Mouse (Mus musculus) urinary bladder, postnatal 4 days (tissue): Measurements from ENCODE around the gene Bdh2.

Experiments
- DNase-seq, 2 experiments: peaks; one replicate each; pipeline ENCODE4 v3.0.0; 2021 to 2022; ENCODE audit warnings: low spot score in 2 of 2

Bdh2 gene

DNA sequence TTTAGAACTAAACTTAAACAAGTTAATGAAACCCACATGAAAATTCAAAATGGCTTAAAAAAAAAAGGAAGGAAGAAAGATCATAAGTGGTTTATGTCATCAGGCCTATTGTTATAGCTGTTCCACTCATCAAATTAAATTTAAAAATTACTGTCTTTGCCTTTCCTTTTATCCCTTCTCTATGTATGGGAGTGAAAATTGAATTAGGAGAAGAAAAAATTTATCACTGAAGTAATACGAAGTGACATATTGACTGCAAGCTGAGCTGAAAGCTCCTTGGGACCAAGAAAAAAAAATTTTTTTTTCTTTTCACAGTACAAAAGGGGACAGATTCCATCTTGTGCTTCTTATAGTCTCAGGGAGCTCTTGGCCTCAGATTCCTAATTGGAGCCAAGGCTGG is 14.5 kb downstream of the Bdh2 start:
- DNase-seq, result no peak

DNA sequence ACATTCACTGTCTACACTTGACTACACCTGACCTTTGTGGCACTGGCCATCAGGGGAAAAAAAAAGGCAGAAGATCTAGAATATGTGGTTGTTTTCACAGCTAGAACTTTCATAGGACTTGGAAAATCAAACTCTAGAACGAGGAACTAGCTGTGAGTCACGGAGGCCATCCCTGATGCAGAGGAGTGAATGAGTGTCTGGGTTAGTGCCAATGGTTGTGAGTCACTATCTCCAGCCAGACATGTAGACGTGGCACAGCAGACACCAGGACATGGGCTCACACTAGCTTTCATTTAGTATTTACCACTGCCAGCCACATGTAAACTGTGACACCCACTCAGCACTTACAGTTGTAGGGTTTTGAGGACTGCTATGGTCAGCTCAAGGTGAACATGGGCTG is 17.5 kb downstream of the Bdh2 start:
- DNase-seq, result no peak

DNA sequence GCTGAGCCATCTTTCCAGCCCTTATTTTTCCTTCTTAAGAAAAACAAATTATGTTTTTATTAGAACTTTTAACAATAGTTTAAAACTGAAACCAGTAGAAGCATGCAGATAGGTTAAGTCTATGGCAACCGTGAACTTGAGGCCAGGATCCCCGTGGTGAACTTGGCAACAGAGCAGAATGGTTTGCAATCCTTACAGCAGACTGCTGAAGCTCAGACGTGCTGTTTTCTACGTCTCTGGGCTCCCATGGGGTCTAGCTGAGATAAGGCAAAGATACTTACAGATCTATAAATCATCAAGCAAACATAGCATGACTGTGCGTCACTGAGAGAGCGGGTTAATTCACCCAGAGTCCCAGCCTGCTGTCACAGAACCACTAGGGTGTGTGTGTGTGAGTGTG is 19.1 kb downstream of the Bdh2 start:
- no peak for DNase-seq

DNA sequence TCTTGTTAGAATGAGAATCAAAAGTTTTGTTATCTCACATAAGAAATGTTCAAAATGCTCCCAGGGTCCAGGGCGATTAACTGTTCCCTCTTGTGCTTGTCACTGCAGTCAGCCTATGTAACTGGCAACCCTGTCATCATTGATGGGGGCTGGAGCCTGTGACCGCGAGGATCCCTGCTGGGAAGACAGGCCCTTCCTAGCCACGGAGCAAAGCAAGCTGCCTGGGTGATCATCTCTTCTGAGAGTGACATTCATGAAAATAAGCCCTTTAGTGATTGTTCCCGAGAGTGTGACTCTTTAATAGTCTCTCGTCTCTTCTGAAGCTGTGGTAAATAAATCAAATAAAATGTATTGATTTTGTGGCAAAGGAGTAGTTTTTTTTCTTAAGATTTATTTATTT is 23.0 kb downstream of the Bdh2 start:
- no peak for DNase-seq

DNA sequence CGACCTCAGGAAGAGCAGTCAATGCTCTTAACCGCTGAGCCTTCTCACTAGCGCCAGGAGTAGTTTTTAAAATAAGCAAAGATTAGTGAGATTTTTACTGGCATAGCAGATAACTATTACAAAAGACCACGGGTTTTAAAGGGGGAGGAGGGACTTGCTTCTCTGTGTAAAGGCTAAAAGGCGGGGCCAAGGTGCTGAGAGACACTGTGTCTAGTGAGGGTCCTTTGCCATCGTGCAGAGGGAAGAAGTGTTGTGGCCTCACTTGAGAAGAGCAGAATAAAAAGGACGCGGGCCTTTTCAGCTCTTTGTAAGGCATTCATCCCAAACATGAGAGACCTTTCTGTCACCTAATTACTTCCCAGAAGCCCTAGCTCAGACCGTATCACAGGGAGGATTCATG is 23.5 kb downstream of the Bdh2 start:
- DNase-seq, result no peak

DNA sequence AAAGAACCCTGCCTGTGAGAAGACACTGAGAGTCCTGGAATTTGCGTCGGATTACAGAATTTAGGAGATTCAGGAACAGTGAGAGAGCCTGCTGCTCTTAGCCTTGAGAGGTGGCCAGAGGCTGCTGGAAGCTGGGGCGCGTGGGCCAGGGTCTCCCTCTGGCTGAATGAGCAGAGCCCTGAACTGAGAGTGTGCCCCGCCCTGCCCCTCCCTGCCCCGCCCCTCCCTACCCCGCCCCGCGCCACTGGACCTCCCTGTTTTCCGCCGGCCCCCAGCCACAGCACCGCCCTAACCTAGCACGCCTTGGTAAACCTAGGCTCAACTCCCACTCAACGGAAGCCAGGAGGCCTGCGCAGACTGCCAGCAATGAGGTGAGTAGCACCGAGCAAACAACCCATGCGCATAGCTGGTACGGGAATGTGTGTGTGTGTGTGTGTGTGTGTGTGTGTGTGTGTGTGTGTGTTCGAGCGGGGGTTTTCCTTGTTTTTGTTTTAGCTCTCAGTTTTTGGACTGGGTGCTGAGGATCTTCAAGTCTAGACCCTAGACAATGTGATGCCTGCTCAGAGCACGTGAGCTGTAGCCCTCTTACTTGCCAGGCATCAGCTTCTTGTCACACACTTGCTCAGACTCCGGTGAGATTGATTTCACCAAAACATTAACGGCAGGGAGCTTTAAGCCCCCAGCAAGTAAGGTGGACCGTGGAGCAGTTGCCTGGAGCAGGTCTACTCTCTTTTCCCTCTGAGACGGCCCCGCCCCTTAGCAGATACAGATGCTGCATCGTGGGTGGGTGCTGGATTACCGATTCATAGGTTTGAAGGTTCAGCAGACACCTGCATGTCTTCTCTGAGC is 26.6 kb downstream of the Bdh2 start, which contains the start of gene Slc9b2:
Gene Slc9b2, plus strand, starts transcription at position 290 of the 849 bp plus-strand sequence.
- peak in 1 of 2 experiments; percentile 19 for DNase-seq

DNA sequence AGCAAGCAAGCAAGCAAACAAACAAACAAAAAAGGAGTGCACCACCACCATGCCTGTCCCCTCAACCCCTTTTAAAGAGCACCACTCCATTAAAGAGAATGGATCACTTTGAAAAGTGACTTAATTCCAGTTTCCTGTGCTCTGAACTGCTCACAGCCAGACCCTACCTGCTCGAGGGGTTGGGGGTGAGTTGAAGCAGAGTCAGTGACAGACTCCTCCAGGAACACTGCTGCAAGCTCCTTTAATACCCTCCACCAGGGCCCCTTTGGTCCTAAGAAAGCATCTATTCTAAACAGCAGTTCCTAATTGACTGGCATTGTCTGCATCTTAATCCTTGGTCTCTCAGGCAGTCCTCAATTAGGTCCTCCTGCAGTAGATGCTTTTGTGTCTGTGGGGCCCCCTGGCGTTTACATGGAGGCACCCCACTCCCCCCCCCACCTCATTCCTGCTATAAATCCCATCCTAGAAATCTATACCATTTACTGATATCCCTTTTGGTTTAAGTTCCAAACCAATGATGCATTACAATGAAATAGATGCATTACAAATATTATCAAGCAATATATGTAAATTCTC is 32.0 kb downstream of the Bdh2 start:
- no peak for DNase-seq

DNA sequence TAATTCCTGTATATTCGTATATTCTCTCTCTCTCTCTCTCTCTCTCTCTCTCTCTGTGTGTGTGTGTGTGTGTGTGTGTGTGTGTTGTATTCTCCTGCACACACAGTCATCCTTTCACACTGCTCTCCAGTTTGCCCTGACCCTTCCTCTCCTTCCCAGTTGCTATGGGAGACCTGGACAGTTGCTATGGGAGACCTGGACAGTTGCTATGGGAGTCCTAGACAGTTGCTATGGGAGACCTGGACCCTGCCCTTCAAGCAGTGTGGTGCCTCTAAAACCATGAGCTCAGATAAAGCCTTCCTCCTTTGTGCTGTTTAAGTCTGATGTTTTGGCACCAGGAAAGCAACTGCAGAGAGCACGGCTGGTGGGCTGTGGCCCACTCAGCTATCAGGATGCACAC is 32.7 kb downstream of the Bdh2 start:
- DNase-seq, result no peak

DNA sequence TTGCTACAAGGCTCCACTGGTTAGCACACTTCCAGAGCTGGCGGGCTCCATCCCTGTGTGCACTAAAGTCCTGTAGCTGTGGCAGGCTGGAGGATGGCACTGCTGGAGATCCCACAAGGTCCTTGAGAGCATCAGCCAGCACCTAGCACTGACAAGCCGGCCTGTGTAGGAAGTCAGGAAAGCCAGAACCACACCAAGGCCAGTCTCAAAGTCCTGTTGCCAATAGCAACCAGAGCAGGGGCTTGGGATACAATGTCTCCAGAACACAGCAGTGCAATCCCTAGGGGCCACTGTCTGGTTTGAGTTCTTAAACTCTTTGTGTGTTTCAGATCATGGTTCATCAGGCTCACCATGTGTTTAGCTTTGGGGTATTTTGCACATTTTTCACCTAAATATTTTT is 33.8 kb downstream of the Bdh2 start:
- DNase-seq, result no peak

DNA sequence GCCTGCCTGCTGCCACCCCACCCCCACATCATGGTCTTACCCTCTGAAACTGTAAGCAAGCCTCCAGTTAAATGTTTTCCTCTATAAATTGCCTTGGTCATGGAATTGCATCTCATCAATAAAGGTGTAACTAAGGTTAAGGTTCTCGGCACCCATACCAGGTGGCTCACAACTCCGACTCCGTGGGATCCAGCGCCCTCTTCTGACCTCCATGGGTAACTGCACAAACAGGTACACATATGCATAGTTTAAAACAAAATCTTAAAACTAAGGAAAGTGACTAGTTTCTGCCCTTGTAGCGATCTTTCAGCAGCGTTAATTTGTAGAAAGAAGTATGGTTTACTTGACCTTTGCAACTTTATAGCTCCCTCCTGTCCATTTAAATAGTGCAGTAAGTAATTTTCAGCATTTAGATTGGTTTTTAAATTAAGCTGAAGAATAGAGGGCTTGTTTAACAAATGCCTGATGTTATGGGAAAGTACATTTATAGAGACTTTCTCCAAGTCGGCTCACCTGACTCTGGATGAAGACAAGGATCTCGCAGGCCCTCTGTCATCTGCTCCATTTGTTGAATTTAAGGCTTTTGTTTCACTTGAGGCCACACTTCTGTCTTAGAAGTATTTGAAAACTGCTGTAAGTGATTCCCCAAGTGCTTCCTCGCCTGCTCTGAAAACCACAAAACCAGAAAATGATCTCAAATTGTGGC is 34.9 kb downstream of the Bdh2 start:
- no peak for DNase-seq

DNA sequence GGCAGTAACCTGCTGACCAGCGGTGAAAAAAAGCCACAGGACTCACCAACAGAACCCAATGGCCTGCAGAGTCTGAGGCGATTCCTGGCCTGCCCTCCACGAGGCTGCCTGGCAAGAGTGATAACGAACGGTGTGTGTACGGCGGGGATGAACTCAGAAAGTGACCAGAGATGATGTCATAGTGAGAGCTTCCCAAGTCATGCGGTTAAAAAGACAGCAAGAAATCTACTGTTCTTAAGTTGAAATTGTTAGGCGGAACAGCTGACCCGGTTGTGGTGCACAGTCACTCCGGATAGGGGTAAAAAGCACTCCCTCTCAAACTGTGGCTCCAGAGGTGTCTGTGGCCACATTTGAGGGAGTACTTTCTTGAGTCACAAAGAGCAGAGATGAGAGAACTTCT is 37.3 kb downstream of the Bdh2 start:
- DNase-seq, result no peak

DNA sequence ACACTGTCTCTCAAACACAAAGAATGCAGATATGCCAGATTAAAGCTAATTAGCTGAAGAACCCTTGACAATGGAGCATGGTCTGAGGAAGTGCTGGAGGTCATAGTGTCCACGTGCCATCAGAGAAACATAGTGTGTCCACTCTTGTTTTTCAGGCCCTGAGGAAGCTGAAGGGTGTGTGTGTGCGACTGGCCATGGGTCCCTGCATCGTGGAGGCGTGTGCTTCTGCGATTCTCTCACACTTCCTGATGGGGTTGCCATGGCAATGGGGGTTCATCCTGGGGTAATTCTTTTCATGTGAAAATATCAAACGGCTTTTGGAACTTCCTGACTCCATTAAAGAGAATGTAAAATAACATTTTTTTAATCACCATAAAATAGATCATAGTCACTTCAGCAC is 43.3 kb downstream of the Bdh2 start:
- DNase-seq, result no peak

DNA sequence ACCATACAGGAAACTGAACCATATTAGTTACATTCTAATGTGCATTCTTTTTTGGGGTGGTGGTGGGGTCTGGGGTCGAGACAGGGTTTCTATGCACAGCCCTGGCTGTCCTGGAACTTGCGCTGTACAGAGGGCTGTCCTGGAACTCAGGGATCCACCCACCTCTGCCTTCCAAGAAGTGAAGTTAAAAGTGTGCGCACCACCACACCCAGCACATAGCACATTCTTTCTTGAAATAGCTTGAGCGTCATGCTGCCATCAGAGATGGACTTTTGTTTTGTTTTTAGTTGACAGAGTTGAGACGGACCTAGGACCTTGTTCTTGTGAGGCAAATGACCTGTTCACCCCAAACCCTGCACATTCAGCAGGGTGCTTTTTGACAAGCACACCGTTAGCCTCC is 46.2 kb downstream of the Bdh2 start:
- no peak for DNase-seq

DNA sequence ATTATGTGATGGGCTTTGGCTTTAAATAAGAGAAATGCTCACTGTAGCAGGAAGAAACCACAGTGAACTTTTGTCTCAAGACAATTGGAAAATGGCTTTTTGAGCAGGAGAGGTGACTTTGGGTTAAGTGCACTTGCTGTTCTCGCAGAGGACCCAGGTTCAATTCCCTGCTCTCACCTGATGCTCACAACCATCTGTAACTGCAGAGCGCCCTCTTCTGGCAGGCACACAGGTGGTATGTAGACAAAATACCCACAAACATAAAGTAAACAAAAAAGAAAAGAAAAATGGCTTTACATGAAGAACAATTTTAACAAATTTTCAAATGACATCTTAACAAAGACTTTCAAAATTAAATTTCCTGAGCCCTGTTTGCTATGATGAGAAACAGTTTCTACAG is 46.6 kb downstream of the Bdh2 start:
- no peak for DNase-seq

DNA sequence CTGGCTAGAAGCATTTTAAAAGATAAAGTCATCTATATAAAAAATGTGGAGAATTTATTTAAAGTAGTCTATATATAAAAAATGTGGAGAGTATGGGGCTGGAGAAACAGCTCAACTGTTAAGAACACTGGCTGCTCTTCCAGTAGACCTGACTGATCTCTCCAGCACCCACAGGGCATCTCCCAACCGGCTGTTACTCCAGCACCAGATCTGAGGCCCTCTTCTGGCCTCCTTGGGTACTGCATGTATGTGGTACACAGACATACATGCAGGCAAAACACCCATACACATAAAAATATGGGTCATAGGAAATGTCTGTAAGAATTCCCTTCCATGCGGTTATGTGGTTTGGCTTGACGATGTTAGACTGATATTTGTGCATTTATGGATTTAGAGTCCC is 47.5 kb downstream of the Bdh2 start:
- peak in 1 of 2 experiments; percentile 66 for DNase-seq

DNA sequence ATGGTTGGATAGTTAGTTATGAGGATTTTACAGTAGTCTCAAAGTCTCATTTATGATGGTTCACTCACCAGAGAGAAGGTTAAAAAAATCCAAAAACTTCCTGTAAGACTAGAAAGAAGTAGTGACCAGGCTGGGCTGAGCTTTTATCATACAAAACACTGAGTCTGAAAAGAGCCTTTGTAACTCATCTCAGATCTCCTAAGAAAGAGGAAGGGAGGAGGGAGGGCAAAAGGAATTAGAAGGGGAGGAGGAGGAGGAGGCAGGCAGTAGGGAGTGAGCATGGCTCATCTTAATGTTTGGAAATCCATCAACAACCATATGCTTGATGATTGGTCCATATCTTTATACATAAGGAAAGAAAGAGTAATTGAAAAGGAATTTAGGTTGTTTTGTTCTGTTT is 51.7 kb downstream of the Bdh2 start:
- DNase-seq, result no peak

DNA sequence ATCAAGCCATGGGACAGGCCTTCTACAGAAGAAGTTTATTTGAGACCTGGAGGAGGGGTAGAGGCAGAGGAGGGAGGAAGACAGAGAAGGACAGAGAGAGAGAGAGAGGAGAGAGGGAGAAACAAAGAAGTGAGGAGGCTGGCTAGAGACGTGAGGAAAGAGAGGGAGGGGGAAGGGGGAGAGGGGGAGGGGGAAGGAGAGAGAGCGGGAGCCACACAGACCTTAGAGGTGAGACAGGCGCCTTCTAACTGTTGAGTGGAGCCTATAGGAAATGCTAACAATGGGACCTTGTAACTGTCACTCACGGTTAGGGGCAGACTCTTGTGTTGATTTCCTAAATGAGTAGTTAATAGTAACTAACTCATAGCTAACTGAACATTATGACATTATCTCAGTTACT is 52.7 kb downstream of the Bdh2 start:
- no peak for DNase-seq

DNA sequence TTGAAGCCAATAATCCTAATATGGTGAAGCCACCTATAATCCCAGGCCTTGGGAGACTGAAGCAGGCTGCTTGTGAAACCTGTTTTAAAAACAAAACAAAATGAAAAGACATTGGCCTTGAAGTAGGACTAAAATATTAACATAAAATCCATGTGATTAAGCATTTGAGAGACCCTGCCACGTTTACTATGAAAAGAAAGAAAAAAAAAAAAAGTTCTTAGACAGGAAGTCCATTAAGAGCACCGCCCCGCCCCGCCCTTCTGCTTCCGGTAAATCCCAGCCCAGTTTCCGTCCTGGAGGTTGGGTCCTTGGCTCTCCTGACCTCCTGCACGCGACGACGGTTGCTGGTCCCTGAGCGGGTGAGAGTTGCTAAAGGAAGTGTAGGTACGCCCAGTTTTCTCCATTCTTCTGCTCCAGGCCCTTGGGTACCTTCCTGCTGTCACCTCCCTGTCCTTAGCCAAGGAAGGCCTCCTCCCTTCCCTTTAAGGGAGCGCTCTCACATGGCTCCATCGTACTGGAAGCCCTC is 66.8 kb downstream of the Bdh2 start, which contains the start of gene Slc9b1:
Gene Slc9b1, plus strand, starts transcription at position 291 of the 526 bp plus-strand sequence.
- no peak for DNase-seq

DNA sequence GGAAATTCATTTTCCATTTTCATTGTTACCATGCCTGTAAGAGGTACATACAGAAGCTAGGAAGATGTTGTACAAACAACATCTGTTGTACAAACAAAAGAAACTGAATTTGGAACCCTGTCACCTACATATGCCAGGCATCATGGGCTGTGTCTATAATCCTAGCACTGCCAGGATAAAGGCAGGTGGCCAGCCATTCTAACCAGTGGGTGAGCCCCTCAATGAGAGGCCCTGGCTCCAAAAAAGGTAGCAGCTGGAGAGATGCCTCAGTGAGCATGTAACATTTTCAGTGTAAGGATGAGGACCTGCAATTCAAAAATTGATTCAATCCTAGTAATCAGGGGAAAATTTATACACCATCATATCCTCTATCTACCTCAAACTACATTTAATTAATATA is 68.0 kb downstream of the Bdh2 start:
- DNase-seq, result no peak

DNA sequence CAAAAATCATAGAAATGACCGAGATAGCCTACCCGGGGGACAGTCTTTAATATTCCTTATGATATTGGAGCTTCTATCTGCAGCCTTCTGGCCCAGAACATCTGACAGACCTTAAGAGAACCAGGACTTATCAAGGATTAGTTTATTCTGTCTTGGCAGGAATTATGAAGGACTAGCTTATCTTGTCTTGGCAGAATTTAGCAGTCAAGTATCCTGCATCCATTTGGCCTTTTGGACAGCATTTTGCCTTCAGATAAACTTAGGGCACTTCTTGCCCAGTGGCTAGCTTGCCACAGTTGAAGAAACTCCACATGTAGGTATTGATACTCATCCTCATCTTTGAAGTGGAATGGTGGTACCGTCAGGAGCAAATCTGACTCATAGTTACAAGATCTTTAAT is 70.8 kb downstream of the Bdh2 start:
- DNase-seq, result no peak
